Mouse (Mus musculus): Measurements from ENCODE around the gene Zcchc8. TPM values are rescaled to one million over a fixed set of nuclear protein-coding genes. Genes with fewer than 3 reads are reported as not detected.

Gene Zcchc8
- polyA plus RNA-seq, 1 experiment, result 29.5 TPM

DNA sequence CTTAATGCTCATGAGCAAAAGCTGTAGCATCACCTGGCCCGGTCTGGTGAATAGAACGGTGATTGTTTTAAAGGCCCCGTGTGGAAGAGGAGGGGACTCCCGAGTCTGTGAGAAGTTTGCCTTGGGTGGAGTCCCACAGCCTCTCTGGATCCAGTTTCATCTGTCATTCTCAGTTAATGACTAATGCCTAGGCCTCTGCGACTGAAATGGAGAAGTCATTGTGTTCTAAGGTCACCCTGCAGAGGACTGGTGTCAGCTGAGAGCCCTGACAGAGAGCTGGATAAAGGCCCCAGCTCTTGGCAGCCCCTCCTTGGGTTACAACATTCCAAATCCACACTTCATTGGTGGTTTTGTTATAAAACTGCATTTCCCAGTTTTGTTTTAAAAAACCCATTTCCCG is 26.4 kb downstream of the Zcchc8 start:
- WGBS, result 28% methylated on average over 6 of the region's 6 CpGs
- Histone ChIP-seq H3K4me3 (replicated peaks; ENCODE audit: extremely low read depth, low read depth, low read length) (no peak overlapping the region), H3K4me1 (ENCODE audit: control insufficient read depth, insufficient read depth, low read length) (peaks cover 5% of the 10 kb centered on the region)
- no peak for TF ChIP-seq CTCF (IDR thresholded peaks at IDR 0.05; ENCODE audit: insufficient read depth, low read length)
- no peak for TF ChIP-seq POLR2A (IDR thresholded peaks at IDR 0.05; ENCODE audit: borderline replicate concordance, extremely low read depth, low read depth, low read length)
- DNase-seq, result no peak

- under 1% methylated on average over 64 of the region's 64 CpGs for WGBS
- Histone ChIP-seq H3K4me3 (replicated peaks; ENCODE audit: extremely low read depth, low read depth, low read length) (peak within 1 kb of the TSS; percentile 94), H3K4me1 (ENCODE audit: control insufficient read depth, insufficient read depth, low read length) (peaks cover 14% of the 10 kb centered on the region)
- TF ChIP-seq CTCF (IDR thresholded peaks at IDR 0.05; ENCODE audit: insufficient read depth, low read length) (no peak), POLR2A (IDR thresholded peaks at IDR 0.05; ENCODE audit: borderline replicate concordance, extremely low read depth, low read depth, low read length) (peak; percentile 47; the same call in 1 of the 2 replicates)
- DNase-seq, result no peak
These were observed 36.4 kb downstream of the Zcchc8 start, which contains the start of gene Clip1 for GRCm38 (mm10) chr5:123684221-123685144. Clip1 (minus strand) TSS chr5:123684618.

- peak overlapping the region; percentile 94 for H3K4me3 ChIP-seq (replicated peaks; ENCODE audit: extremely low read depth, low read depth, low read length)
- TF ChIP-seq CTCF (IDR thresholded peaks at IDR 0.05; ENCODE audit: insufficient read depth, low read length) (no peak), POLR2A (IDR thresholded peaks at IDR 0.05; ENCODE audit: borderline replicate concordance, extremely low read depth, low read depth, low read length) (no peak)
- under 1% methylated on average over 86 of the region's 92 CpGs for WGBS
- peaks cover 15% of the 10 kb centered on the region for H3K4me1 ChIP-seq (ENCODE audit: control insufficient read depth, insufficient read depth, low read length)
- DNase-seq, result peak; percentile 79
These were observed 37.3 kb downstream of the Zcchc8 start for GRCm38 (mm10) chr5:123683377-123684220.

DNA sequence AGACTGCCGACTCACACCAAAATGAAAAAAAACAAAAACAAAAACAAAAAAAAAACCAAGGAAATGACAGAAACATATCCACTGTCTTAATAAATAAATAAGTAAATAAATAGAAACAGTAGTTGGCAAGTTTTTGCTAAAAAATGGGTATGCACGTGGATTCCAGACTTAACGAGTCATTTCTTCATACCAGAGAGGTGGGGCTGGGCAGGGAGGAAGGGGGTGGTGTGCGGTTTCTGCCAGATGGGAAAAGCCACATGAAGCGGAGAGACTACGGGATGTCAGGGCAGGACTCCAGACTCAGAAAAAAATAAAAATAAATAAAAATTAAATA is 37.9 kb downstream of the Zcchc8 start:
- no peak for DNase-seq
- WGBS, result 2% methylated on average over 6 of the region's 6 CpGs
- Histone ChIP-seq H3K4me1 (ENCODE audit: control insufficient read depth, insufficient read depth, low read length) (peaks cover 15% of the 10 kb centered on the region), H3K4me3 (replicated peaks; ENCODE audit: extremely low read depth, low read depth, low read length) (peak overlapping the region; percentile 51)
- TF ChIP-seq POLR2A (IDR thresholded peaks at IDR 0.05; ENCODE audit: borderline replicate concordance, extremely low read depth, low read depth, low read length), result no peak

DNA sequence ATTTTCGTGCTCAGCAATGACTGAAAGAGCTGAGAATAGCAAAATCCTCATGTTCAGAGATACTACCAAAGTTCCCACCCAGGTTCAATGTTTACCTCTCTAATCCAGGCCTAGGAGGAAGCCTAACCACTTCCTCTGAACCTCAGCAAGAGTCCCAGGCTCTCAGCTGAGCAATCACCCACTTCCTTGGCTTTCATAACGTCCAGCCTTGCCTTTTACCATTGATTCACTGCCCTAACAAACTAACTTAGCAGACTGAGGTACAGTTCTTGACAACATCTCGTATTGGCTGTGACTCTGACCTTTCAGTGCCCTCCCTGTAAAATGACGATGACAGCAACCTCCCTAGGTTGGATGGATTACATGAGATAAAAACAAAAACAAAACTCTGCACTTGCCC is 38.5 kb downstream of the Zcchc8 start:
- H3K4me1 ChIP-seq (ENCODE audit: control insufficient read depth, insufficient read depth, low read length), result peaks cover 15% of the 10 kb centered on the region
- TF ChIP-seq POLR2A (IDR thresholded peaks at IDR 0.05; ENCODE audit: borderline replicate concordance, extremely low read depth, low read depth, low read length) (no peak), CTCF (IDR thresholded peaks at IDR 0.05; ENCODE audit: insufficient read depth, low read length) (no peak)
- 22% methylated on average over 4 of the region's 4 CpGs for WGBS
- no peak for DNase-seq
- H3K4me3 ChIP-seq (replicated peaks; ENCODE audit: extremely low read depth, low read depth, low read length), result peak overlapping the region; percentile 1

DNA sequence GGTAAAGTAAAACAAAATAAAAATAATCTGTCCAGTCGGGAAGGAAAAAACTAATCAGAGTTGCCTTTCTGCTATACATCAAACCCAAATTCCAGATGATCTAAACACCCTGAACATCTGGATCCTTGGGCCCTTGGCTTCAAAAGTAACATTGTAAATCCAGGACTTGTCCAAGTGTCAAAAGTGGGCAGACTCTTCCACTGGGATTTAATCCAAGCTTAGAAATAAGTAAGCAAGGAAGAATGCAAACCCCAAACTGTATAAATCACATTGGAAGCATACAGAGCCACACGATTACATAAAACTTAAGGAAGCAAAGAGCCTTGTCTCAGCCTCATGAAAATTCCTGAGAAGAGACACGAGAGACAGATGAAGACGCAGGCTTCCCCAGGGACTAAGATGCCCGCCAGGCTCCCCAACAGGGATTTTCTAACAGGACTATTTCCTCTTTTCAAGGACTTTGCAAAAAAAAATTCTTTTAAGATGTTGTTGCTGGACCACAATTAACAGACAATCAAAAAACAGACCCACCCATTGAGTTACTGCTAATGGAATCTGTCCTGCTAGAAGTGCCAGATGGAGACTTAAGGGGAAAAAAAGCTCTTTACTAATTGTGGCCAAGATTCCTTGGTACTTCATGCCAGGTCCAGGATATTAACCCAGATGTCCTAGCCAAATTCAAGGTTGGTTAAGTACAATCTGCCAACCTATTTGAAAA is 41.2 kb downstream of the Zcchc8 start:
- H3K4me3 ChIP-seq (replicated peaks; ENCODE audit: extremely low read depth, low read depth, low read length), result no peak overlapping the region
- 36% methylated on average over 5 of the region's 5 CpGs for WGBS
- TF ChIP-seq POLR2A (IDR thresholded peaks at IDR 0.05; ENCODE audit: borderline replicate concordance, extremely low read depth, low read depth, low read length) (no peak), CTCF (IDR thresholded peaks at IDR 0.05; ENCODE audit: insufficient read depth, low read length) (no peak)
- peaks cover 21% of the 10 kb centered on the region for H3K4me1 ChIP-seq (ENCODE audit: control insufficient read depth, insufficient read depth, low read length)
- no peak for DNase-seq

DNA sequence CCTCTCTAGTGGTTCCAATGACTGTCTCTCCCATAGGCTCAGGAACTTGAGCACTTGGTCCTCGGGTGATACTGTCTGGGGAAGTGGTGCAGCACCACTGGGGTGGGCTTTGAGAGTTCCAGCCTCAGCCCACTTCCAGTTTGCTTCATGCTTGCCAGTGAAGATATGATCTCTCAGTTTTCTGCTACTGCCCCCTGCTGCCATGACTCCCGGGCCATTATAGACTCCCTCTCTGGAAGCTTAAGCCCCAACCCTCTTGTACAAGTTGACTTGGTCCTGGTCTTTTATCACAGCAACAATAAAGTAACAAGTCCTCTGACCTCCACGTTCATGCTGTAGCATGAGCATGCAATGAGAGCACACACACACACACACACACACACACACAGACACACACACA is 41.8 kb downstream of the Zcchc8 start:
- no peak for TF ChIP-seq POLR2A (IDR thresholded peaks at IDR 0.05; ENCODE audit: borderline replicate concordance, extremely low read depth, low read depth, low read length)
- TF ChIP-seq CTCF (IDR thresholded peaks at IDR 0.05; ENCODE audit: insufficient read depth, low read length), result no peak
- no peak overlapping the region for H3K4me3 ChIP-seq (replicated peaks; ENCODE audit: extremely low read depth, low read depth, low read length)
- peaks cover 20% of the 10 kb centered on the region for H3K4me1 ChIP-seq (ENCODE audit: control insufficient read depth, insufficient read depth, low read length)
- DNase-seq, result no peak
- WGBS, result 58% methylated on average over 3 of the region's 3 CpGs

DNA sequence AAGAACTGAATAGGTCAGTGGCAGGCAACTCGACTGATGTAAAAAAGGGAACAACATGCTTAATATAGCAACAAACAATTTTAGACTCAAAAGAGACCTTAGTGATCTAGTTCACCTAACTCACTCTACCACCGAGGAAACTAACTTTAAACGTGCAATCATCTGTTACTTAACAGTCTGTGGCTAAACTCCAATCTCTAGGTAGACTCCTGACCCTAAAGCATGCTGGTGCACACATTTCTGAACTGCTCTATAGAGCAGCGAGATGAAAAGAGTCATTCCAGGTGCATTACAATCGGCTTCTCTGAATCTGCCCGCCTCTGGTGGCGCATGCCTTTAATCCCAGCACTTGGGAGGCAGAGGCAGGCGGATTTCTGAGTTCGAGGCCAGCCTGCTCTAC is 45.2 kb downstream of the Zcchc8 start:
- DNase-seq, result no peak
- H3K4me3 ChIP-seq (replicated peaks; ENCODE audit: extremely low read depth, low read depth, low read length), result no peak overlapping the region
- WGBS, result 71% methylated on average over 9 of the region's 9 CpGs
- TF ChIP-seq CTCF (IDR thresholded peaks at IDR 0.05; ENCODE audit: insufficient read depth, low read length) (no peak), POLR2A (IDR thresholded peaks at IDR 0.05; ENCODE audit: borderline replicate concordance, extremely low read depth, low read depth, low read length) (no peak)
- H3K4me1 ChIP-seq (ENCODE audit: control insufficient read depth, insufficient read depth, low read length), result peaks cover 27% of the 10 kb centered on the region

DNA sequence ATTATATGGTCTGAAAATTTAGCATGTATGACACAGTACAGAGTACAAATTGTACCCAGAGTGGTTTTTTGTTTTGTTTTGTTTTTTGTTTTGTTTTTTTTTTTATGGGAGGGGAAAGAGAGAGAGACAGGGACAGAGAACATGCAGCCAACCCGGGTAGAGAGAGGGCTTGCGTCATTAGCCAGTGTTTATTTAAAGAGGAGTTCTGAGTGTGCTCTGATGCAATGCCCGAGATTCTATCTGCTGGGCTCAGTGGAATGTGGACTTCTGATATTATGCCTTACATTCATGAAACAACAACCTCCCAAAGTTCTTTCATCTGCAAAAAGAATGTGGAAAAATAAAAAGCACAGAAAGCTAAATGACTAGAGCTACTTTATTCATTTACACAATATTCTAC is 45.7 kb downstream of the Zcchc8 start:
- no peak for TF ChIP-seq CTCF (IDR thresholded peaks at IDR 0.05; ENCODE audit: insufficient read depth, low read length)
- no peak for TF ChIP-seq POLR2A (IDR thresholded peaks at IDR 0.05; ENCODE audit: borderline replicate concordance, extremely low read depth, low read depth, low read length)
- Histone ChIP-seq H3K4me1 (ENCODE audit: control insufficient read depth, insufficient read depth, low read length) (peaks cover 31% of the 10 kb centered on the region), H3K4me3 (replicated peaks; ENCODE audit: extremely low read depth, low read depth, low read length) (no peak overlapping the region)
- no peak for DNase-seq
- WGBS, result 3% methylated on average over 3 of the region's 3 CpGs

All from lung, adult 2 months (tissue).